ENCODE assay signal across 1 mouse cellular context in genomic region chr4:129141560-129142438, GRCm38 (mm10).
TF ChIP-seq lines count a peak whose summit lies in the region.

No protein-coding gene starts in this region.

TF ChIP-seq in MEL, 35 proteins besides CTCF, POLR2A, EP300 and RAD21 (continued from another document):
- TF ChIP-seq ETS1 (IDR thresholded peaks at IDR 0.05; ENCODE audit: low read depth, low read length) = peak; percentile 91
